Mouse (Mus musculus) retina, postnatal 7 days (tissue): ENCODE measurements at regions not wholly inside any gene's neighbourhood (a gene's known extent, or its start where the extent isn't known, plus 50 kb on each side); places are given as distances from the start of the nearest gene placed in this dataset.

Experiments
- DNase-seq: peaks from one replicate; pipeline ENCODE4 v3.0.0-alpha.2; 2012; ENCODE audit warnings: low read depth, low spot score

GRCm38 (mm10) chr5:69678268-69678667 lies 86.1 kb upstream of the Gnpda2 start:
- DNase-seq, result no peak

GRCm38 (mm10) chr5:69665555-69665954 lies 73.4 kb upstream of the Gnpda2 start:
- no peak for DNase-seq

GRCm38 (mm10) chr5:69663961-69664360 lies 71.8 kb upstream of the Gnpda2 start:
- no peak for DNase-seq
